8 mouse cellular contexts compared by ENCODE assay signal in the genomic region with DNA sequence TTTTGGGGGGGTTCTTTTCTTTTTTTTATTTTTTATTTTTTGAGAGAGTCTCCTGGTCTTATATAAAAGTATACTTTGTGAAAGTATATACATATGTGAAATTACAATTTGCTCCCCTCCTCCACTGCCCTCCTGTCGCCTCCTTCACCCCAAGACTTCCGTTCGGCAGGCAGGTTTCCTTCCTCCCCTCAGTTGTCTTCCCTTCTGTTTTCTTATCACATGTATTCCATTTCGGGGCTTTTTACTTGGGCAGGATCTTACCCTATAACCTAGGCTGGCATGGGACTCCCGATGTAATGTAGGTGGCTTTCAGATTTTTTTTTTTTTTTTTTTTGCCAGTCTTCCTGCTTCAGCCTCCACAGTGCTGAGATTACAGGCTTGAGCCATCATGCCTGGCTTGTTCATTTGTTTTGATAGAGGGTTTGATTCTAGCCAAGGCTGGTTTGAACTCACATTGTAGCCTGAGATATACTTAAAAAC. TPM values are rescaled to one million over a fixed set of nuclear protein-coding genes. Genes with fewer than 3 reads are reported as not detected.
A peak's percentile ranks its signal among the peaks of the same experiment; 100 is the strongest.
DNase-seq lines count a peak whose midpoint lies in the region; ATAC-seq and TF ChIP-seq lines count a peak whose summit lies in the region.

No protein-coding gene starts in this region.

- peak overlapping the region; percentile 67 for H3ac ChIP-seq in C2C12 (ENCODE audit: control insufficient read depth, insufficient read length, low read depth)

- WGBS in heart, embryonic 10.5 days = 35% methylated on average over 5 of the region's 5 CpGs
- 46% methylated on average over 5 of the region's 5 CpGs for WGBS in forebrain, embryonic 14.5 days
- WGBS in liver, embryonic 15.5 days (ENCODE audit: insufficient replicate concordance) = 21% methylated on average over 5 of the region's 5 CpGs

- H3K4me2 ChIP-seq in forebrain, embryonic 14.5 days (ENCODE audit: low read length) = peak overlapping the region; percentile 56
- H3K4me2 ChIP-seq in liver, embryonic 15.5 days = peak overlapping the region; percentile 79

- H3K36me3 ChIP-seq in heart, embryonic 10.5 days = no peaks in the 10 kb centered on the region
- H3K36me3 ChIP-seq in C2C12 (ENCODE audit: control insufficient read depth, insufficient read depth) = peaks cover 29% of the 10 kb centered on the region
- no peaks in the 10 kb centered on the region for H3K36me3 ChIP-seq in forebrain, embryonic 14.5 days (ENCODE audit: control insufficient read depth, insufficient read depth, low read length)
- no peaks in the 10 kb centered on the region for H3K36me3 ChIP-seq in liver, embryonic 15.5 days (replicated peaks)

- H3K27me3 ChIP-seq in heart, embryonic 10.5 days (ENCODE audit: insufficient read depth, poor library complexity, severe bottlenecking) = no peaks in the 10 kb centered on the region
- no peaks in the 10 kb centered on the region for H3K27me3 ChIP-seq in C2C12 (ENCODE audit: control insufficient read depth, insufficient read depth, insufficient read length)
- H3K27me3 ChIP-seq in forebrain, embryonic 14.5 days (replicated peaks; ENCODE audit: control insufficient read depth, insufficient read depth, low read length) = no peaks in the 10 kb centered on the region
- H3K27me3 ChIP-seq in liver, embryonic 15.5 days = no peaks in the 10 kb centered on the region

- peak overlapping the region; percentile 71 for H3K4me3 ChIP-seq in heart, embryonic 10.5 days
- peak overlapping the region; percentile 63 for H3K4me3 ChIP-seq in C2C12 (ENCODE audit: insufficient read depth, poor library complexity, severe bottlenecking)
- peak overlapping the region; percentile 36; the same call in 1 of the 2 replicates for H3K4me3 ChIP-seq in forebrain, embryonic 14.5 days (ENCODE audit: low read depth, low read length)
- H3K4me3 ChIP-seq in liver, embryonic 15.5 days (replicated peaks) = peak overlapping the region; percentile 70

- no peaks in the 10 kb centered on the region for H3K9me3 ChIP-seq in heart, embryonic 10.5 days
- no peaks in the 10 kb centered on the region for H3K9me3 ChIP-seq in forebrain, embryonic 14.5 days (replicated peaks; ENCODE audit: control insufficient read depth, low read length)
- H3K9me3 ChIP-seq in liver, embryonic 15.5 days (replicated peaks) = no peaks in the 10 kb centered on the region

- no peak for DNase-seq in heart, embryonic 10.5 days (ENCODE audit: low spot score)
- DNase-seq in heart, adult 18-20 months = no peak
- DNase-seq in forebrain, embryonic 14.5 days (ENCODE audit: low spot score) = no peak
- no peak for DNase-seq in right cerebral cortex, postnatal 36 days (ENCODE audit: low spot score in 2 of 2)
- DNase-seq in cerebellum, adult 8-10 months = no peak
- no peak for DNase-seq in layer of hippocampus, postnatal 36 days

- H3K79me3 ChIP-seq in C2C12 (ENCODE audit: low read depth) = peaks cover 63% of the 10 kb centered on the region

- no peak overlapping the region for H3K9ac ChIP-seq in forebrain, embryonic 14.5 days (ENCODE audit: low read length)
- no peak overlapping the region for H3K9ac ChIP-seq in liver, embryonic 15.5 days

- H3K27ac ChIP-seq in heart, embryonic 10.5 days = peak overlapping the region; percentile 89; the same call in 1 of the 2 replicates
- no peak overlapping the region for H3K27ac ChIP-seq in forebrain, embryonic 14.5 days (ENCODE audit: low read depth, low read length)
- H3K27ac ChIP-seq in liver, embryonic 15.5 days (replicated peaks) = 0 out of 2 replicates have a peak overlapping the region, but pooled peaks have one; percentile 41

- H3K4me1 ChIP-seq in heart, embryonic 10.5 days = no peaks in the 10 kb centered on the region
- H3K4me1 ChIP-seq in forebrain, embryonic 14.5 days (ENCODE audit: control insufficient read depth, insufficient read depth, low read length) = no peaks in the 10 kb centered on the region
- H3K4me1 ChIP-seq in liver, embryonic 15.5 days (replicated peaks) = peaks cover 20% of the 10 kb centered on the region; the same call in 1 of the 2 replicates

- no peak for ATAC-seq in forebrain, embryonic 14.5 days
- no peak for ATAC-seq in liver, embryonic 15.5 days (ENCODE audit: insufficient read depth)

- no peak for TF ChIP-seq CTCF in C2C12 (IDR thresholded peaks at IDR 0.05; ENCODE audit: control insufficient read depth, insufficient read depth, insufficient read length)

- peaks cover 67% of the 10 kb centered on the region for H3K79me2 ChIP-seq in C2C12 (ENCODE audit: control insufficient read depth, insufficient read depth)

TF ChIP-seq in C2C12, 6 proteins besides CTCF, POLR2A, EP300 and RAD21:
- TF ChIP-seq MYOG (IDR thresholded peaks at IDR 0.05; ENCODE audit: control insufficient read depth, extremely low read depth, insufficient read length) = no peak
- TF ChIP-seq FOSL1 (IDR thresholded peaks at IDR 0.05; ENCODE audit: insufficient read depth, low read length, poor library complexity, severe bottlenecking) = no peak
- no peak for TF ChIP-seq MAX (IDR thresholded peaks at IDR 0.05)
- TF ChIP-seq MYOD1 (IDR thresholded peaks at IDR 0.05; ENCODE audit: control insufficient read depth, insufficient read length, low read depth) = no peak
- TF ChIP-seq CEBPB (IDR thresholded peaks at IDR 0.05; ENCODE audit: low read depth) = no peak
- TF ChIP-seq USF1 (IDR thresholded peaks at IDR 0.05; ENCODE audit: low read depth) = no peak

RNA-seq across cellular contexts. Expression of gene Msn, which starts 1.7 kb away (rescaled TPM):
- 146 and 191 TPM in 2 replicates for polyA plus RNA-seq in heart, embryonic 10.5 days (2016; fragmentation: Nextera tagmentation; extraction: Ambion mirVana)
- total RNA-seq in heart, adult 18-20 months (2021) = 100 to 1,000 TPM; 103 to 114 TPM
- 280 TPM for polyA plus RNA-seq in C2C12 (2012; fragmentation: generic; extraction: Trizol)
- 39.5 and 45.1 TPM in 2 replicates for polyA plus RNA-seq in forebrain, embryonic 14.5 days (2014; fragmentation: Nextera tagmentation; extraction: Ambion mirVana)
- polyA plus RNA-seq in liver, embryonic 15.5 days (2015; fragmentation: Nextera tagmentation; extraction: Ambion mirVana) = 53.3 and 53.9 TPM in 2 replicates
- total RNA-seq in layer of hippocampus, postnatal 36 days (2021) = 10 to 100 TPM; 15.4 to 19.1 TPM
